Mouse (Mus musculus): Measurements from ENCODE around the gene Qk.

DNA sequence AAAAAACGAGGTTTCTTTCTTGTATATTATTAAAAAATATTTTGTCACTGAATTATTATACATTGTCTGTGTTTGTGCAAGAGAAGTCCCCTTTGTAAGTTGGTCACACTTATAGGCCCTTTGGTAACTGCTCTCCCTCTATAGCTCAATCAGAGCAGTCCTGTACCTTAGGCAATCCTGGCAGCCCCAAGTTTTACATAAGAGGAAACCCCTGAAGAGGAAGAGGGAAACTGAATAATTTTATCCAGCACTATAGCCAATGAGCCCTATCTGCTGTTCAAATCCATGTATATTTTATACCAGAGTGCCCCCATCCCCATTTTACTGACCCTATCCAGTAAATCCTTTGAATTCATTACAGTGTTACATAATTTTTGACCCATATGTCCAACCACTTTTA is 1.4 kb upstream of the Qk start:
- TF ChIP-seq POLR2A (IDR thresholded peaks at IDR 0.05; ENCODE audit: borderline replicate concordance, control insufficient read depth, low read depth, low read length) (no peak), CTCF (IDR thresholded peaks at IDR 0.05; ENCODE audit: control insufficient read depth, insufficient read depth, low read length) (no peak)
